Mouse (Mus musculus) C2C12 (cell line): ENCODE data around the gene Stoml2. TPM values are rescaled to one million over a fixed set of nuclear protein-coding genes. Genes with fewer than 3 reads are reported as not detected.

Experiments
- H3K27me3 ChIP-seq: one replicate; pipeline ENCODE4 v1.6.1; 2011; ENCODE audit not compliant: control insufficient read depth, insufficient read depth, insufficient read length
- H3K36me3 ChIP-seq: one replicate; pipeline ENCODE4 v1.6.1; 2011; ENCODE audit not compliant: control insufficient read depth, insufficient read depth
- H3K4me3 ChIP-seq: one replicate; pipeline ENCODE4 v1.5.1; 2011; ENCODE audit warnings: mild to moderate bottlenecking, control low read depth; ENCODE audit not compliant: poor library complexity, insufficient read depth, severe bottlenecking
- H3K79me2 ChIP-seq: one replicate; pipeline ENCODE4 v1.6.1; 2011; ENCODE audit not compliant: control insufficient read depth, insufficient read depth
- H3K79me3 ChIP-seq: one replicate; pipeline ENCODE4 v1.6.1; 2011; ENCODE audit warnings: low read depth, control low read depth
- H3ac ChIP-seq: one replicate; pipeline ENCODE3; 2011; ENCODE audit warnings: low read depth; ENCODE audit not compliant: control insufficient read depth, insufficient read length
- CEBPB ChIP-seq: IDR thresholded peaks from one replicate; pipeline ENCODE4 v1.6.1; 2011; ENCODE audit warnings: low read depth, mild to moderate bottlenecking, control low read depth, moderate library complexity
- CTCF ChIP-seq: IDR thresholded peaks from one replicate; pipeline ENCODE4 v1.5.1; 2011; ENCODE audit not compliant: control insufficient read depth, insufficient read depth, insufficient read length
- FOSL1 ChIP-seq: IDR thresholded peaks from one replicate; pipeline ENCODE4 v1.8.0; 2011; ENCODE audit warnings: mild to moderate bottlenecking, low read length; ENCODE audit not compliant: poor library complexity, insufficient read depth, severe bottlenecking
- MAX ChIP-seq: IDR thresholded peaks from one replicate; pipeline ENCODE4 v1.6.1; 2011; ENCODE audit warnings: mild to moderate bottlenecking, control low read depth
- MYOD1 ChIP-seq: IDR thresholded peaks from one replicate; pipeline ENCODE4 v1.6.1; 2011; ENCODE audit warnings: low read depth; ENCODE audit not compliant: control insufficient read depth, insufficient read length
- MYOG ChIP-seq: IDR thresholded peaks from one replicate; pipeline ENCODE4 v1.6.1; 2011; ENCODE audit not compliant: control insufficient read depth, insufficient read length; ENCODE audit errors: extremely low read depth
- USF1 ChIP-seq: IDR thresholded peaks from one replicate; pipeline ENCODE4 v1.6.1; 2011; ENCODE audit warnings: low read depth, mild to moderate bottlenecking, control low read depth, moderate library complexity
- polyA plus RNA-seq: library from polyadenylated mRNA; unstranded; fragments of >200 nt; fragmentation: generic; extraction: Trizol; gene quantifications from one replicate; pipeline ENCODE4 v1.2.1, GENCODE M21; 2012; ENCODE audit warnings: missing spikeins

Stoml2 gene
- polyA plus RNA-seq, 1 experiment: 133 TPM

GRCm38 (mm10) chr4:43019641-43020465, 11.7 kb downstream of the Stoml2 start:
- Histone ChIP-seq H3K79me2 (no peaks in the 10 kb centered on the region), H3K79me3 (no peaks in the 10 kb centered on the region), H3K27me3 (no peaks in the 10 kb centered on the region), H3ac (no peak overlapping the region), H3K4me3 (no peak overlapping the region), H3K36me3 (no peaks in the 10 kb centered on the region)
- no peak for TF ChIP-seq FOSL1
- TF ChIP-seq CTCF: no peak

- H3K79me2 ChIP-seq: no peaks in the 10 kb centered on the region
- no peaks in the 10 kb centered on the region for H3K36me3 ChIP-seq
- no peaks in the 10 kb centered on the region for H3K79me3 ChIP-seq
Measured at GRCm38 (mm10) chr4:43019176-43019575, 12.3 kb downstream of the Stoml2 start.

GRCm38 (mm10) chr4:43018156-43018555, 13.4 kb downstream of the Stoml2 start:
- TF ChIP-seq MAX: no peak
- no peak for TF ChIP-seq FOSL1
- no peak for TF ChIP-seq CEBPB
- TF ChIP-seq CTCF: no peak
- no peak for TF ChIP-seq MYOG
- no peak for TF ChIP-seq MYOD1
- TF ChIP-seq USF1: no peak
- Histone ChIP-seq H3K4me3 (no peak overlapping the region), H3K27me3 (no peaks in the 10 kb centered on the region), H3K79me2 (no peaks in the 10 kb centered on the region), H3K79me3 (no peaks in the 10 kb centered on the region), H3ac (no peak overlapping the region), H3K36me3 (no peaks in the 10 kb centered on the region)

More at GRCm38 (mm10) chr4:43019176-43019575, 12.3 kb downstream of the Stoml2 start:
- no peak overlapping the region for H3ac ChIP-seq
- H3K27me3 ChIP-seq: no peaks in the 10 kb centered on the region
- TF ChIP-seq MYOG: no peak
- no peak for TF ChIP-seq USF1
- no peak for TF ChIP-seq MAX
- H3K4me3 ChIP-seq: no peak overlapping the region

- TF ChIP-seq FOSL1 (peak; percentile 14), MAX (peak; percentile 25), USF1 (peak; percentile 24), MYOG (no peak), CEBPB (no peak)
- no peak overlapping the region for H3ac ChIP-seq
- H3K36me3 ChIP-seq: no peaks in the 10 kb centered on the region
- H3K27me3 ChIP-seq: no peaks in the 10 kb centered on the region
- H3K4me3 ChIP-seq: no peak overlapping the region
- no peaks in the 10 kb centered on the region for H3K79me2 ChIP-seq
- no peaks in the 10 kb centered on the region for H3K79me3 ChIP-seq
Measured at GRCm38 (mm10) chr4:43012091-43012490, 19.4 kb downstream of the Stoml2 start.

- no peaks in the 10 kb centered on the region for H3K36me3 ChIP-seq
- H3ac ChIP-seq: peak within 1 kb of the TSS; percentile 78
- H3K79me3 ChIP-seq: no peaks in the 10 kb centered on the region
- no peaks in the 10 kb centered on the region for H3K27me3 ChIP-seq
- peak within 1 kb of the TSS; percentile 42 for H3K4me3 ChIP-seq
- no peaks in the 10 kb centered on the region for H3K79me2 ChIP-seq
- TF ChIP-seq MYOD1 (no peak), FOSL1 (no peak), USF1 (no peak), MYOG (no peak), CEBPB (no peak)
Measured at GRCm38 (mm10) chr4:43010161-43011038, 21.1 kb downstream of the Stoml2 start, which contains the start of gene Fancg. Gene Fancg (minus strand): TSS chr4:43010506.

GRCm38 (mm10) chr4:43005765-43006164, 25.7 kb downstream of the Stoml2 start:
- H3K4me3 ChIP-seq: no peak overlapping the region
- TF ChIP-seq CEBPB: no peak
- TF ChIP-seq CTCF: peak; percentile 15
- no peak for TF ChIP-seq FOSL1
- H3ac ChIP-seq: no peak overlapping the region
- no peaks in the 10 kb centered on the region for H3K27me3 ChIP-seq
- H3K79me2 ChIP-seq: no peaks in the 10 kb centered on the region
- H3K79me3 ChIP-seq: no peaks in the 10 kb centered on the region
- H3K36me3 ChIP-seq: no peaks in the 10 kb centered on the region
